Mouse (Mus musculus): ENCODE measurements around the gene Gm37419. TPM values are rescaled to one million over a fixed set of nuclear protein-coding genes. Genes with fewer than 3 reads are reported as not detected.

Gm37419 gene
- polyA plus RNA-seq, 1 experiment: not detected

DNA sequence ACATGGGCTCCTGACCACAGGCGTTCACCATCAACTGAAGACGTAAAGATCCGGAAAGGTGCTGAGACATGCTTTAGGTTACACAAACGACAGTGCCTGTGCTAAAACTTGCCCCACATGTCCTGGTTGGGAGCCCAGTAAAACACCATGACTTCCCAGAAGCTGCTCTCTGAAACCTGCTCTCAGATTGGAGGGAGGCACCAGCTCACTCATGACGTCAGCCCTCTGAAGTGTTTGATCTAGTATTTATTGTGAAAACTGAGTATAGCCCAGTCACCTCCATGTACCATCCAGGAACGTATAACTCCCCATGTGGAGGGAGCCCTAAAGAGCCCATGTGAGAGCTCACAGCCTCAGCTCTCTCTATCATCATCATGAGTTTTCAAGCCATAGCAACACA is 9.6 kb downstream of the Gm37419 start:
- TF ChIP-seq POLR2A (IDR thresholded peaks at IDR 0.05; ENCODE audit: borderline replicate concordance, extremely low read depth, insufficient read depth, insufficient read length, poor library complexity, severe bottlenecking) (no peak), CTCF (IDR thresholded peaks at IDR 0.05; ENCODE audit: borderline replicate concordance, extremely low read depth, insufficient read depth, insufficient read length) (no peak)
- DNase-seq (ENCODE audit: low read depth): no peak

DNA sequence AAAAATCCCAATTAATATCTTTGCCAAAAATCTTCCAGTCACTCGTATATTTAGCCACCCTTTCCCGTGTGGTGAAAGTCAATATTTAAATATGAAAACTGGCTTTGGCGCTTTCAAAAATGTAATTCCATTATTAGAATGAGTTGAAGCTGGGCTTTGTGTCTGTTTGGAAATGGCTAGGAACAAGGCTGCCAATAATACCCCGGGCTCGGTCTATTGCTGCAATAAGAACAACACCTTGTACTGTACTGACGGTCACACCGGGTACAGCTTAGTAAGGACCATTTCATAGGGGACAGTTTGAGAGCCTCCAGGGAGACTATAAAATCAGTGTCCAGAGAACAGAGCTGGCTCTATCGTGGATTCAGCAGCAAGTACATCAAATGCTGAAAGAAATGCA is 17.6 kb downstream of the Gm37419 start:
- no peak for DNase-seq (ENCODE audit: low read depth)
- no peak for TF ChIP-seq CTCF (IDR thresholded peaks at IDR 0.05; ENCODE audit: borderline replicate concordance, extremely low read depth, insufficient read depth, insufficient read length)

DNA sequence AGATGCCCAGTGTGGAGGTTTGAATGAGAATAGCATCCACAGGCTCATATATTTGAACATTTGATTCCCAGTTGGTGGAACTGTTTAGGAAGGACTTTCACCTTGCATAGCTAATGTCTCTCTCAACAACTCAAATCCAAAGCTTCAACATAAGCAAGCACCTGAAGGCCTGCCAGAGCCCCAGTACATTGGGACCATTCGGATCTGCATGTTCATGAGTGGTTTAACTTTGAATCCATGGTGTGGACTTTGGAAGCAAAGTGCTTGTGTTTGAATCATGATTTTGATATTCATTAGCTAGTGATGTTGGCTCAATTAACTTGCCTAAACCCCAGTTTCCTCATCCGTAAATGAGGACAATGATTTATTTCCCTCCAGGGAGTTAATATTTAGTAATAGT is 21.6 kb downstream of the Gm37419 start:
- TF ChIP-seq CTCF (IDR thresholded peaks at IDR 0.05; ENCODE audit: borderline replicate concordance, extremely low read depth, insufficient read depth, insufficient read length) (no peak), POLR2A (IDR thresholded peaks at IDR 0.05; ENCODE audit: borderline replicate concordance, extremely low read depth, insufficient read depth, insufficient read length, poor library complexity, severe bottlenecking) (no peak)
- no peak for DNase-seq (ENCODE audit: low read depth)

DNA sequence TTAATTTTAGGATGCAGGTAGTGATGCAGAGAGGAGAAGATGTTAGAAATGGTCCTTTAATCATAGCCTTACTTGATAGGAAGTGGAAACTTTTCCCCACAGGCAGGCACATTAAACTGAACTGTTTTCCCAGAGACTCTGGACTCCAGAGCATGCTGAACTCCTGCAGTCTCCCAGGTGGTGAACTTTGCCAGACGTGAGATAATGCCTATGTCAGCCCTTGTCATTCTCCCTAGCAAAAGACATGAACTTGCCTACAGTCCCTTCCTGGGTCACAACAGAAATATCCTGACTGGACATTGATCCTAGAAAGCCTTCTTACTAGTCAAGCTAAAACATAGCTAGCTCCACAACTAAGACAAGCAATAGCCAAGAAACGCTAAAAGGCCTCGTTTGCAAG is 23.0 kb downstream of the Gm37419 start:
- TF ChIP-seq CTCF (IDR thresholded peaks at IDR 0.05; ENCODE audit: borderline replicate concordance, extremely low read depth, insufficient read depth, insufficient read length) (no peak), POLR2A (IDR thresholded peaks at IDR 0.05; ENCODE audit: borderline replicate concordance, extremely low read depth, insufficient read depth, insufficient read length, poor library complexity, severe bottlenecking) (no peak)
- DNase-seq (ENCODE audit: low read depth): no peak

DNA sequence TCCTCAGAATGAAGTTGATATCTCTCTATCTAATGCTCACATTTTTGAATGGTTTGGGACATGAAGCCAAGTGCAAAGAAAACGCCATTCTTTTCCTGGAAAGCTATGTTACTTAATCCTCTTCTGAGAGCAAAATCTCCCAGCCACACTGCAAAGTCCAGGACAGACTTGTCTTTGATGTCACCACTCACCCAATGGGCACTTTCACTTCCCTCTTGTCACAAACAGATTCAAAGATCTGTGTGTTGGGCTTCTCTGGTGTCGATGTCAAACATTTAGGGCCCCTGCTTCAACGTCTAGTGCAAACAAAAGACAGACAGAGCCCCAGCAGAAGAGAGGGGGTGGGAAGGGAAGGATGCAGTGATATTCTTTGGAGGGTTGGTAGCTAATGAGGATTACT is 23.8 kb downstream of the Gm37419 start:
- no peak for TF ChIP-seq CTCF (IDR thresholded peaks at IDR 0.05; ENCODE audit: borderline replicate concordance, extremely low read depth, insufficient read depth, insufficient read length)
- no peak for TF ChIP-seq POLR2A (IDR thresholded peaks at IDR 0.05; ENCODE audit: borderline replicate concordance, extremely low read depth, insufficient read depth, insufficient read length, poor library complexity, severe bottlenecking)
- no peak for DNase-seq (ENCODE audit: low read depth)

DNA sequence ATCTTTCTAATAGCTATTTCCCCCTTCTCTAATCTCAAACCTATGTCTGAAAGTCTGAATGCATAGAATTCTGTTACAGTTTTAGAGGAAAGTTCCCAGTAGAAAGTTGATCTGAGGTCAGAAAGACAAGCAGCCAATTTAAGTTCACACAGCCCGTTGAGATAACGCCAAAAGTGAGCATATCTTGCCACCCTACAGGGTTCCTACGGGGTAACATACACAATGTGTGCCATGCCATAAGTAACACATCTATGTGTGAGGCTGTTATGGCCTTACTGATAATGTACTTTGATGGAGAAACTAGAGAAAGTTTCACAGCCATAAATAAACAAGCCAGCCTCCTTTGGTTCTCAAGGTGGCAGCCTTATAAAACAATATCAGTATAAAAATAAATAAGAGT is 26.1 kb downstream of the Gm37419 start:
- TF ChIP-seq POLR2A (IDR thresholded peaks at IDR 0.05; ENCODE audit: borderline replicate concordance, extremely low read depth, insufficient read depth, insufficient read length, poor library complexity, severe bottlenecking) (no peak), CTCF (IDR thresholded peaks at IDR 0.05; ENCODE audit: borderline replicate concordance, extremely low read depth, insufficient read depth, insufficient read length) (no peak)
- DNase-seq (ENCODE audit: low read depth): no peak

DNA sequence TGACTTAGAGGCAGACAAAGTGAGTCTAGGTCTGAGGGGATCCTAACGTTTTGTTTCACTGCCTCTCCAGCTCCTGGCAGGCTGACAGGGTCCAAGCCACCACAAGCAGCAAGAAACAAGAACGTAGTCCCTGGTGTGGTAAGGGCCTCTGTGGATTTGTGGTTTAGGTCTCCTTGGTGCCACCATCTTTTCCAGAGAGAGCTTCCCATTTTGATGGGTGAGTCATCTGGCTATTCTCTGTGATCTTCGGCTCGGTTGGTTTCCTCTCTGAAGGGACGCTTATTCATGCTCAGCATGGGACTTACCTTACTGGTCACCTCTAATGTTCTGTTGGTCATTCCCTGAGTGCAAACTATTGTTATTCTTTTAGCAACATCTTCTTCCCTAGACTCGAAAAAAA is 28.0 kb downstream of the Gm37419 start:
- TF ChIP-seq CTCF (IDR thresholded peaks at IDR 0.05; ENCODE audit: borderline replicate concordance, extremely low read depth, insufficient read depth, insufficient read length) (no peak), POLR2A (IDR thresholded peaks at IDR 0.05; ENCODE audit: borderline replicate concordance, extremely low read depth, insufficient read depth, insufficient read length, poor library complexity, severe bottlenecking) (no peak)
- DNase-seq (ENCODE audit: low read depth): no peak

DNA sequence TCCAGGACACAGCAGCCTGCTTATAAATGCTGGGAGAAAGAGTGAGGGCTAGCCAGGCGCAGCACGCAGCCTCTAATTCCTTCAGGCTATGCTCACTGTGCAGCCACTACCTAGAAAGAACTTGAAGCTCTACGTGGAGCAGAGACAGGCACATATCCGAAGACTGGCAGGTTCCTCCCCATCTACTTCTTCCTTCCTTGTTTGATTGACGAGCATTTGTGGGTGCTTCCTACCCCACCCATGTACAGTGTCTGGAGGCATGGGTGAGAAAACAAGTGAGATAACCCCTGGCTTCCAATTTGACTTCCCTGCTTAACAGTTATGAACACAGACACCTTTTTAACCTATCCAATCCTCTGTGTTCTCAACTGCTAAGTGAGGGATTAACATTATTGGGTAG is 28.5 kb downstream of the Gm37419 start:
- no peak for TF ChIP-seq CTCF (IDR thresholded peaks at IDR 0.05; ENCODE audit: borderline replicate concordance, extremely low read depth, insufficient read depth, insufficient read length)
- no peak for TF ChIP-seq POLR2A (IDR thresholded peaks at IDR 0.05; ENCODE audit: borderline replicate concordance, extremely low read depth, insufficient read depth, insufficient read length, poor library complexity, severe bottlenecking)
- DNase-seq (ENCODE audit: low read depth): no peak

DNA sequence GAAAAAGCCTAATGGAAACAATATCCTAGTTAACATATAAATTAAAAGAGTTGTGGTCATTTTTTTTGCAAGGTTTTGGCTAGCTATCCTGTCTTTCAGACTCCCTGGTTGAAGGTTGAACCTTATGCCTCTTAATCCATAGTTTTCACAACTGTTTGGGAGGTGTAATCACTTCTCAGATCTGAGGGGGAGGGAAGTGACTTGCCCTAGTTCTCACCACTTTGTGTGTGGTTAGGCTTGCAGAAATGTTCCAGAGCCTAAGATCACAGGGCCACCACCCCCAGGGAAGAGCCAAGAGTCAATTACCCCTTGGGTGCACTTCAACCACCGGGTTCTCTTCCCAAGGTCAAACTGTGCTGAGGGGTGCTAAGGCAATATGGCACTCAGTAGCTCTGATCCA is 33.4 kb downstream of the Gm37419 start:
- no peak for DNase-seq (ENCODE audit: low read depth)
- no peak for TF ChIP-seq POLR2A (IDR thresholded peaks at IDR 0.05; ENCODE audit: borderline replicate concordance, extremely low read depth, insufficient read depth, insufficient read length, poor library complexity, severe bottlenecking)
- TF ChIP-seq CTCF (IDR thresholded peaks at IDR 0.05; ENCODE audit: borderline replicate concordance, extremely low read depth, insufficient read depth, insufficient read length): no peak

DNA sequence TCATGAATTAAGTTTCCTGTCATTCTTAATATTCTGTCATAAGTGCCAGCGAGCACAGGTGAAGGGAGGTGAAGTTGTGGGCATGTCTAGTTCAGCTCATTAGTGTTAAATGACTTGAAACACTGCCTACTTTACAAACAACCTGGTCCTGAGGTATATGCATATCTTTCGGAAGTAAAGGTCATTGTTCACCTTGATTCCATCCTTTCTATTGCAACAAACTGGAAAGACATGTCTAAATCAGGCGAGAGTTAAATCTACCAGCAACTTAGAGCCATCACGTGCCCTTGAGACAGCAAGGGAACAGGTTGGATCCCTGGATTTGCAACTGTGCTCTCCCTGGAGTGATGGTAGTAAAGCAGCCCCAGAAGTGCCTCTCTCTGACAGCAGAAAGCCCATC is 34.3 kb downstream of the Gm37419 start:
- no peak for DNase-seq (ENCODE audit: low read depth)
- TF ChIP-seq CTCF (IDR thresholded peaks at IDR 0.05; ENCODE audit: borderline replicate concordance, extremely low read depth, insufficient read depth, insufficient read length) (no peak), POLR2A (IDR thresholded peaks at IDR 0.05; ENCODE audit: borderline replicate concordance, extremely low read depth, insufficient read depth, insufficient read length, poor library complexity, severe bottlenecking) (no peak)

DNA sequence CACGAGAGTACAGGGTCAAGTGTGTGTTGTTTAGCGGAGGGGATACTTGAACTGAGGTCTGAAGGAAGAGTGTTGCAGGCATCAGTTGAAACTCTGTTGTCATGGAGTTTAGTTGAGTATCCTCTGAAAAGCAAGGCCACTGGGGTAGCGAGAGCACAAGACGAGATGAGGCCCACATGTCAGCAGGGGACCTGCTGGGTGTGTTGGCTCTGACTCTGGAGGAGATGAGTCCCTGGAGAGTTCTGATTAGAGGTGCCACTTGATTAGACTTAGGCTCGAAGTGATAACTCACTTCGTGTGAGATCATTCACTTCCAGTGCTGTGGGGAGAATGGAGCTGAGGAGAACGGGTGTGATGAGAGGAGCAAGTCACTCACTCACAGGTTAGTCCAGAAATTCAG is 37.2 kb downstream of the Gm37419 start:
- no peak for TF ChIP-seq POLR2A (IDR thresholded peaks at IDR 0.05; ENCODE audit: borderline replicate concordance, extremely low read depth, insufficient read depth, insufficient read length, poor library complexity, severe bottlenecking)
- no peak for TF ChIP-seq CTCF (IDR thresholded peaks at IDR 0.05; ENCODE audit: borderline replicate concordance, extremely low read depth, insufficient read depth, insufficient read length)

DNA sequence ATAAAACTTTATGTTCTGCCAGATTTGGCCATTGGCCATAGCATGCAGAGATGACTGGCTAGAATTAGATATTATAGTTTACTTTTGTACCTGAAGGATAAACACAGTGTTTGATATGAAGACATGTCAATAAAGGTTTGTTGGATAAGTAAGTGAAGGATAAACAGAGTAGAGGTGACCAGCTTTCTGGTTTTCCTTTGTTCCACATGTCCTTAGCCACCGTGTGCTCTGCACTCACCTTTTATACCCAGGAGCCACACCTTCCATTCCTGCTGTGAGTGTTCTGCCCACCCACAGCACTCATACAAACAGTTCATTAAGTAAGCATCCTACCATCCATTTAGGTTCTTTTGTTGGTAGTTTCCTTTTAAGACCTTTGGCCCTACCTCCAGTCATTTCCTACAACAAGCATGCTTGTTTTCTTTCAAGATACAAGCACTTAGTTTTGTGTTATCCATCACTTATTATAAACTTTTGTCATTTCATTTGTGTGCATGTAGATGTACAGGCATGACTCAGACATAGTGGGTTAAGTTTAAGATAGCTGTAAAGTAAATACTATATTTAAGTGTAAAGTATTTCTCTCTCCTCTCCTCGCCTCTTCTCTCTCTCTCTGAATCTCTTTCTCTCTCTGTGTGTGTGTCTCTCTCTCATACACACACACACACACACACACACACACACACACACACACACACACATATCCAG is 41.8 kb downstream of the Gm37419 start:
- TF ChIP-seq POLR2A (IDR thresholded peaks at IDR 0.05; ENCODE audit: borderline replicate concordance, extremely low read depth, insufficient read depth, insufficient read length, poor library complexity, severe bottlenecking): no peak
- no peak for TF ChIP-seq CTCF (IDR thresholded peaks at IDR 0.05; ENCODE audit: borderline replicate concordance, extremely low read depth, insufficient read depth, insufficient read length)
- no peak for DNase-seq (ENCODE audit: low read depth)

More for the DNA sequence above, 37.2 kb downstream of the Gm37419 start:
- no peak for DNase-seq (ENCODE audit: low read depth)

Data from brain, embryonic 14.5 days (tissue).